Mouse (Mus musculus): ENCODE data around the gene Dhtkd1. TPM values are rescaled to one million over a fixed set of nuclear protein-coding genes. Genes with fewer than 3 reads are reported as not detected.

The Dhtkd1 gene
- polyA plus RNA-seq, 1 experiment from 2014 or later = 7.0 TPM

DNA sequence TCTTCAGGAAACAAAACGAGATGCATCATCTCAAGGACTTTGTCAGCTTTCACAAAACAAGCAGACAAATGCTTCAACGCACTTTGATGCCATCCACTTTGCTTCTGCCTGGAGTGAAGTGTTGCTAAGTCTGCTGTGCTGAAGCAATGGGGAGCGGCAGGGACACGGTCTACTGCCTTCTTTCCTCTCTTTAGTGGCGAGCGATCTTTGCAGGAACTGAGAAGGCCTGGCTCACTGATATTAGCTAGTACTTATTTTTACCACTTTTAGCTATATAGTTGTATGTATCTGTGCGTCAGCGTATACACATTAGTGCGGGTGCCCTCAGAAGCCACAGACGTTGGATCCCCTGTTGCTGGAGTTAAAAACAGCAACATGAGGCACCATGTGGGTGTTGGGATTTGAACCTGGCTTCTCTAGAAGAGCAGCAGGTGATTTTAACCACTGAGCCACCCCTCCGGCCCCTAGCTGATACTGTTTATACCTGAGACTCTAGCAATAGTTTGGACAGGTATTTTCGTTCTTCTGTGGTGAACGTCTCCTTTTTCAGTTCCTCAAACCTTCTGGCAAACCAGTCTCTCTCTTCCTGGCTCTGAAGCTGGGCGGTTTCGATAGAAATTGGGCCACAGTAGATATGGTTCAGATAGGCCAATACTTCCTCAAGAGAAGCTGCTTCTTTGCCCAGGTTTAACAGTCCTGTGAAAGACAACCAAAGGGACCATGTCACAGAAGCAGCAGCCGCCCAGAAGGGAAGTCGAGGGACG lies 12.1 kb downstream of the Dhtkd1 start:
- WGBS = 89% methylated on average over 18 of the region's 18 CpGs
- peaks cover 50% of the 10 kb centered on the region for H3K36me3 ChIP-seq

GRCm38 (mm10) chr2:5929793-5930192 lies 12.8 kb downstream of the Dhtkd1 start:
- peaks cover 50% of the 10 kb centered on the region for H3K36me3 ChIP-seq
- H3K27ac ChIP-seq = no peak overlapping the region
- no peak overlapping the region for H3K9ac ChIP-seq
- H3K4me3 ChIP-seq = no peak overlapping the region
- no peaks in the 10 kb centered on the region for H3K9me3 ChIP-seq
- ATAC-seq (ENCODE audit: insufficient number of reproducible peaks, insufficient read depth, low FRiP score, low TSS enrichment, low read depth) = no peak
- H3K27me3 ChIP-seq = no peaks in the 10 kb centered on the region
- H3K4me2 ChIP-seq = no peak overlapping the region
- H3K4me1 ChIP-seq = no peaks in the 10 kb centered on the region
- WGBS = 90% methylated on average over 5 of the region's 5 CpGs

More for the DNA sequence above, 12.1 kb downstream of the Dhtkd1 start:
- ATAC-seq (ENCODE audit: insufficient number of reproducible peaks, insufficient read depth, low FRiP score, low TSS enrichment, low read depth) = no peak
- Histone ChIP-seq H3K9ac (no peak overlapping the region), H3K27me3 (no peaks in the 10 kb centered on the region), H3K4me1 (no peaks in the 10 kb centered on the region), H3K4me3 (no peak overlapping the region), H3K4me2 (no peak overlapping the region), H3K9me3 (no peaks in the 10 kb centered on the region), H3K27ac (no peak overlapping the region)

DNA sequence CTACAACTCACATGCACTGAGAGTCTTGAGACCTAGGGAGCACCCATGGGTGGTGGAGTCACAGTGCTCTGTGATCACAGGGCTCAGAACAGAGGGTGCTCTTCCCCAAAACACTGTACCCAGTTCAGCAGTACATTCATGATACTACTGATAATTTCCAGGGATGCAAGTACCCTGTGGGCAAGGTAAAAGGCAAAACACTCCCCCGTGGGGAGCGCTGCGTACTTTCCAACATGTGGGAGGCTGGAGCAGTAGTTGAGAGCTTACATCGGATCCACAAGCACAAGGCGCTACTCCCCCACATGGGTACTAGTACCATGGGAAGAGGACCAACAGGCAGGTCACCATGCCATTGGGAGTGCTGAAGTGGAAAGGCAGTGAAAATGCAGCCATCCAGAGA lies 15.1 kb downstream of the Dhtkd1 start:
- no peak overlapping the region for H3K4me2 ChIP-seq
- peaks cover 53% of the 10 kb centered on the region for H3K36me3 ChIP-seq
- no peak overlapping the region for H3K9ac ChIP-seq
- no peak overlapping the region for H3K4me3 ChIP-seq
- no peaks in the 10 kb centered on the region for H3K27me3 ChIP-seq
- H3K4me1 ChIP-seq = no peaks in the 10 kb centered on the region
- no peaks in the 10 kb centered on the region for H3K9me3 ChIP-seq
- H3K27ac ChIP-seq = no peak overlapping the region
- WGBS = 97% methylated on average over 5 of the region's 5 CpGs
- no peak for ATAC-seq (ENCODE audit: insufficient number of reproducible peaks, insufficient read depth, low FRiP score, low TSS enrichment, low read depth)

- H3K9me3 ChIP-seq = no peaks in the 10 kb centered on the region
- peaks cover 52% of the 10 kb centered on the region for H3K36me3 ChIP-seq
- H3K4me1 ChIP-seq = no peaks in the 10 kb centered on the region
- H3K4me3 ChIP-seq = no peak overlapping the region
- H3K27ac ChIP-seq = no peak overlapping the region
- H3K27me3 ChIP-seq = no peaks in the 10 kb centered on the region
- no peak for ATAC-seq (ENCODE audit: insufficient number of reproducible peaks, insufficient read depth, low FRiP score, low TSS enrichment, low read depth)
- 47% methylated on average over 9 of the region's 9 CpGs for WGBS
- no peak overlapping the region for H3K9ac ChIP-seq
- H3K4me2 ChIP-seq = no peak overlapping the region
These were observed 18.8 kb downstream of the Dhtkd1 start for GRCm38 (mm10) chr2:5923786-5924185.

DNA sequence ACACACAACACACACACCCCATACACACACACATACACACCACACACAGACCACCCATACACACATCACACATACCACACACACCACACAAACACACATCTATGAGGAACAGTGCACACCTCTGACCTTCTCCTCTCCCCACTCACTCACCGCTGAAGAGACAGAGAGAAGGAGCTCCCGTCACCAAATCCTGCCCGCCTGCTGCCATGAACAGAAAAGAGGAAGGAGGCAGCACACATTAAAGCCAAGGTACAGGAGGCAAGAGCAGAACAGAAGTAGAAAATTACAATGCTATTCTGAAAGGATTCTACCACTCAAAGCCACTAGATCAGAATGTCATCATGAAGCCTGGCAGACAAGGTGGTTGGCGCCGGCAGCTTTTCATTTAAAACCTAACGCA lies 19.8 kb downstream of the Dhtkd1 start:
- Histone ChIP-seq H3K4me2 (no peak overlapping the region), H3K27me3 (no peaks in the 10 kb centered on the region), H3K9ac (no peak overlapping the region), H3K27ac (no peak overlapping the region), H3K36me3 (peaks cover 54% of the 10 kb centered on the region), H3K9me3 (no peaks in the 10 kb centered on the region), H3K4me3 (no peak overlapping the region), H3K4me1 (no peaks in the 10 kb centered on the region)
- 97% methylated on average over 6 of the region's 6 CpGs for WGBS
- no peak for ATAC-seq (ENCODE audit: insufficient number of reproducible peaks, insufficient read depth, low FRiP score, low TSS enrichment, low read depth)

- 64% methylated on average over 16 of the region's 16 CpGs for WGBS
- no peak for ATAC-seq (ENCODE audit: insufficient number of reproducible peaks, insufficient read depth, low FRiP score, low TSS enrichment, low read depth)
- Histone ChIP-seq H3K9ac (no peak overlapping the region), H3K4me1 (no peaks in the 10 kb centered on the region), H3K27ac (no peak overlapping the region), H3K4me2 (no peak overlapping the region), H3K36me3 (peaks cover 51% of the 10 kb centered on the region), H3K9me3 (no peaks in the 10 kb centered on the region), H3K4me3 (no peak overlapping the region), H3K27me3 (no peaks in the 10 kb centered on the region)
These were observed 31.2 kb downstream of the Dhtkd1 start for GRCm38 (mm10) chr2:5911282-5911965.

DNA sequence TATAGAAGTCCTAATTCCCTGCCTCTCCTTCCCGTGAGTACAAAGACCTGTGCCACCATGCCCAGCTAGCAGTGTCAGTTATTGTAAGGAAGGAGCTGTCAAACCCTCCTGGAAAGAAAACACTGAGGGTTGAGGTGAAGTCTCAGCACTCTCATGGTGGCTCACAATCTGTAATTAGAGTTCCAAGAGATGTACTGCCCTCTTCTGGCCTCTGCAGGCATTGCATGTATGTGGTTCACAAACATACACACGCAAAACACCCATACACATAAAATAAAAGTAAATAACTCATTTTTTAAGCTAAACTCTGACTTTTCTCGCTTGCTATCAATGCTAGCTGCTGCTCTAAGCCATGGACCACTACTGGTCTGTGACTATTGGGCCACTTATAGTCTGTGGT lies 36.0 kb downstream of the Dhtkd1 start:
- H3K27ac ChIP-seq = no peak overlapping the region
- no peak for ATAC-seq (ENCODE audit: insufficient number of reproducible peaks, insufficient read depth, low FRiP score, low TSS enrichment, low read depth)
- no peak overlapping the region for H3K4me2 ChIP-seq
- WGBS = 63% methylated on average over 3 of the region's 3 CpGs
- H3K4me3 ChIP-seq = no peak overlapping the region
- no peaks in the 10 kb centered on the region for H3K9me3 ChIP-seq
- H3K4me1 ChIP-seq = no peaks in the 10 kb centered on the region
- no peaks in the 10 kb centered on the region for H3K27me3 ChIP-seq
- H3K36me3 ChIP-seq = peaks cover 64% of the 10 kb centered on the region
- H3K9ac ChIP-seq = no peak overlapping the region

DNA sequence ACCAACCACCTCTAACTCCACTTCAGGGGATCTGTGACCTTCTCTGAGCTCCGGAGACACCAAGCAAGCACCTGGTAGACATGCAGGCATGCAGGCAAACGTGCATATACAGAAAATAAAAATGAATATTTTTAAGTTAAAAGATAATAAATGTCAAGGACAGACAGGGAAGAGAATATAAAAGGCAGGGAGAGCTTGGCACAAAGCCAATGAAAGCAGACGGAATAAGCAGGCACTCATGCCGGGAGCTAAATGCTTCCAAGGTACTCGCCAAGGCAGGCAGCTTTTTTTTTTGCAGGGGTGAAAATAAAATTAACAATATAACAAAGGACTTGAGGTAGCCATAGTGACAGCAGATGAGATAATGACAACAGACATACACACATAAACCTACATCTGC lies 36.5 kb downstream of the Dhtkd1 start:
- Histone ChIP-seq H3K9ac (no peak overlapping the region), H3K4me1 (no peaks in the 10 kb centered on the region), H3K27me3 (no peaks in the 10 kb centered on the region), H3K4me3 (no peak overlapping the region), H3K27ac (no peak overlapping the region), H3K9me3 (no peaks in the 10 kb centered on the region), H3K36me3 (peaks cover 69% of the 10 kb centered on the region), H3K4me2 (no peak overlapping the region)
- 48% methylated on average over 5 of the region's 5 CpGs for WGBS
- ATAC-seq (ENCODE audit: insufficient number of reproducible peaks, insufficient read depth, low FRiP score, low TSS enrichment, low read depth) = no peak

GRCm38 (mm10) chr2:5900145-5900544 lies 42.4 kb downstream of the Dhtkd1 start:
- H3K27me3 ChIP-seq = no peaks in the 10 kb centered on the region
- no peak overlapping the region for H3K9ac ChIP-seq
- no peak overlapping the region for H3K4me3 ChIP-seq
- no peak overlapping the region for H3K4me2 ChIP-seq
- H3K36me3 ChIP-seq = peaks cover 43% of the 10 kb centered on the region
- H3K27ac ChIP-seq = no peak overlapping the region
- WGBS = 59% methylated on average over 5 of the region's 5 CpGs
- no peaks in the 10 kb centered on the region for H3K4me1 ChIP-seq
- ATAC-seq (ENCODE audit: insufficient number of reproducible peaks, insufficient read depth, low FRiP score, low TSS enrichment, low read depth) = no peak
- no peaks in the 10 kb centered on the region for H3K9me3 ChIP-seq

- Histone ChIP-seq H3K9me3 (no peaks in the 10 kb centered on the region), H3K9ac (peak within 1 kb of the TSS; percentile 91), H3K27ac (peak within 1 kb of the TSS; percentile 80), H3K4me1 (peaks cover 11% of the 10 kb centered on the region; the same call in 1 of the 2 replicates), H3K4me2 (peak within 1 kb of the TSS; percentile 67), H3K4me3 (peak within 1 kb of the TSS; percentile 74), H3K36me3 (peaks cover 37% of the 10 kb centered on the region), H3K27me3 (no peaks in the 10 kb centered on the region)
- peak; percentile 99 for ATAC-seq (ENCODE audit: insufficient number of reproducible peaks, insufficient read depth, low FRiP score, low TSS enrichment, low read depth)
- under 1% methylated on average over 62 of the region's 62 CpGs for WGBS
These were observed 47.6 kb downstream of the Dhtkd1 start, which contains the start of gene Sec61a2 for GRCm38 (mm10) chr2:5894843-5895570. Gene Sec61a2 (minus strand): TSS chr2:5895432.

GRCm38 (mm10) chr2:5894296-5894695 lies 48.3 kb downstream of the Dhtkd1 start:
- 36% methylated on average over 11 of the region's 11 CpGs for WGBS
- H3K4me2 ChIP-seq = peak overlapping the region; percentile 67

More at GRCm38 (mm10) chr2:5894296-5894695, 48.3 kb downstream of the Dhtkd1 start:
- peaks cover 35% of the 10 kb centered on the region for H3K36me3 ChIP-seq
- H3K9ac ChIP-seq = peak overlapping the region; percentile 91
- peak overlapping the region; percentile 74 for H3K4me3 ChIP-seq
- no peak for ATAC-seq (ENCODE audit: insufficient number of reproducible peaks, insufficient read depth, low FRiP score, low TSS enrichment, low read depth)
- no peaks in the 10 kb centered on the region for H3K27me3 ChIP-seq
- H3K4me1 ChIP-seq = peaks cover 11% of the 10 kb centered on the region; the same call in 1 of the 2 replicates
- H3K27ac ChIP-seq = 0 out of 2 replicates have a peak overlapping the region, but pooled peaks have one; percentile 80
- no peaks in the 10 kb centered on the region for H3K9me3 ChIP-seq
